Mouse (Mus musculus) liver, adult 2 months (tissue): ENCODE measurements around the gene Adgb. TPM values are rescaled to one million over a fixed set of nuclear protein-coding genes. Genes with fewer than 3 reads are reported as not detected.
A peak's percentile ranks its signal among the peaks of the same experiment; 100 is the strongest.

Experiments
- DNase-seq: peaks from one replicate; pipeline ENCODE4 v3.0.0-alpha.2; 2011; ENCODE audit warnings: low read depth, low spot score; ENCODE audit errors: extremely low read depth
- H3K27ac ChIP-seq: fragments of 200-500 bp; replicated peaks from 2 replicates; pipeline ENCODE4 v1.5.1; 2012; ENCODE audit warnings: low read depth, mild to moderate bottlenecking, control low read depth, inconsistent platforms, low read length; ENCODE audit not compliant: insufficient read depth
- H3K27me3 ChIP-seq: fragments of 200-500 bp; 2 replicates; pipeline ENCODE4 v1.6.1; 2012; ENCODE audit warnings: mild to moderate bottlenecking, moderate library complexity, low read length, inconsistent platforms; ENCODE audit not compliant: control insufficient read depth, insufficient read depth
- H3K36me3 ChIP-seq: fragments of 200-500 bp; 2 replicates; pipeline ENCODE4 v1.6.1; 2012; ENCODE audit warnings: low read length, inconsistent platforms; ENCODE audit not compliant: control insufficient read depth, insufficient read depth
- H3K4me1 ChIP-seq: fragments of 200-500 bp; 2 replicates; pipeline ENCODE4 v1.6.1; 2011; ENCODE audit warnings: low read length; ENCODE audit not compliant: control insufficient read depth, insufficient read depth
- H3K4me3 ChIP-seq: fragments of 200-500 bp; 2 replicates; pipeline ENCODE4 v1.5.1; 2011; ENCODE audit warnings: low read depth, mild to moderate bottlenecking, control low read depth, low read length, moderate library complexity; ENCODE audit not compliant: insufficient read depth
- H3K79me2 ChIP-seq: fragments of 200-500 bp; 2 replicates; pipeline ENCODE4 v1.6.1; 2012; ENCODE audit warnings: inconsistent platforms, mild to moderate bottlenecking, low read length, moderate library complexity; ENCODE audit not compliant: control insufficient read depth, insufficient read depth
- H3K9ac ChIP-seq: fragments of 200-500 bp; 2 replicates; pipeline ENCODE4 v1.6.1; 2012; ENCODE audit warnings: low read depth, mild to moderate bottlenecking, control low read depth, inconsistent platforms, low read length
- CTCF ChIP-seq: fragments of 200-500 bp; IDR thresholded peaks from 2 replicates; pipeline ENCODE4 v1.5.1; 2011; ENCODE audit warnings: low read depth, low read length, control low read depth
- POLR2A ChIP-seq: fragments of 200-500 bp; IDR thresholded peaks from 2 replicates; pipeline ENCODE4 v1.6.1; 2011; ENCODE audit warnings: low read length, control low read depth; ENCODE audit not compliant: insufficient read depth; ENCODE audit errors: extremely low read depth
- WGBS: fragments of 180-500 bp; shearing (Covaris S2); methylation state at CpG from one replicate; pipeline ENCODE4 v1.1.7; 2018; 5-methylcytosine and 5-hydroxymethylcytosine counted together
- polyA plus RNA-seq: library from polyadenylated mRNA; depleted of rRNA; stranded (reverse); fragments of >200 nt; gene quantifications from 2 replicates; pipeline ENCODE4 v1.2.3, GENCODE M21; 2012
- total RNA-seq: library from RNA; depleted of rRNA; stranded (reverse); fragments of >200 nt; gene quantifications from 2 replicates; pipeline ENCODE4 v1.2.3, GENCODE M21; 2014

Adgb gene
- total and polyA plus RNA-seq, 2 experiments = 0.33 to 0.83 TPM

DNA sequence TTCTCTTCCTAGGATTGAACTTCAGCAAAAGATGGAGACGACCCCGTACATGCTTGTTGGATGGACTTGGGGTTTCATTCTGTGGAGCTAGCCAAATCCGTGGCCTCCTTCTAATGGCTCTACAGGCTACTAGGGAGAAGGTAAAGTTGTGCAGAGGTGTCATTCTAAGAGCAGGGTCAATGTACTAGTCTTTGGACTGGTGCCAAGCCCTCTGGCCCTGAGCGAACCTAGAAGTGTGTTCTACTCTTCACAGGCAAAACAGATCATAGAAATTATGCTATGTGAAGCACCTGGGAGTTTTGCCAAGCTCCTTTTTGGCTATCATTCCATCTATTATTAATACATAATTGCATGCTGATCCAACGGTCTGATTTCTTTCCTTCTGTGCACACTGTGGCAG lies 157.6 kb downstream of the Adgb start:
- Histone ChIP-seq H3K79me2 (no peaks in the 10 kb centered on the region), H3K4me1 (no peaks in the 10 kb centered on the region), H3K36me3 (no peaks in the 10 kb centered on the region), H3K27me3 (no peaks in the 10 kb centered on the region), H3K27ac (no peak overlapping the region), H3K9ac (no peak overlapping the region), H3K4me3 (no peak overlapping the region)
- WGBS = 75% methylated on average over 5 of the region's 5 CpGs
- TF ChIP-seq POLR2A (no peak), CTCF (no peak)
- peak; percentile 8 for DNase-seq

DNA sequence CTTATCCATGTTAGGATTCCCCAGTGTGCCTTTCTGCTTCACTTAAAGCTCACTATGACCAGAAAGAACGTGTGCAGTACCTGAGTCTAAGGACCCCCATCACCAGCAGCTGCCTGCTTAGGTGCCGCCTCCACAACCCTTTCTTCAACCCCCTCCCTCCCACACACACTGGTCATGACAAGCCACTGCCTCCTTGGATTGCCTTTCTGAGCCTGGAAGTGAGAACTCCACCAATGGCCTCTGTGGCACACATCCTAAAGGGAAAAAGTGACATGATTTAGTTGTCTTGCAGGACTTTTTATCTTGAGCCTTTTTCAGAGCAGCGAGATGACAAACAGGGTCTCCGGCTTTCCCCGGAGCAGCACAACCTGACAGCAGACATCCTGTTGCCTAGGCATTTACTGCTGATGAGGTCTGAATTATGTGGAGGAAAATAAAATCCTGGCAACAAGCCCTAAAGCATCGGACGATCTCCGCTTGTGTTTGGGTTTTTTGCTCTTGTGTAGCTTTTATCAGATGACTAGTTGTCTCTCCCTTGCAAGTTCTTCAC lies 162.2 kb downstream of the Adgb start:
- no peak overlapping the region for H3K9ac ChIP-seq
- no peaks in the 10 kb centered on the region for H3K4me1 ChIP-seq
- TF ChIP-seq POLR2A (no peak), CTCF (no peak)
- 82% methylated on average over 8 of the region's 8 CpGs for WGBS
- no peak for DNase-seq
- no peaks in the 10 kb centered on the region for H3K79me2 ChIP-seq
- no peaks in the 10 kb centered on the region for H3K36me3 ChIP-seq
- no peak overlapping the region for H3K4me3 ChIP-seq
- H3K27me3 ChIP-seq = no peaks in the 10 kb centered on the region
- no peak overlapping the region for H3K27ac ChIP-seq

DNA sequence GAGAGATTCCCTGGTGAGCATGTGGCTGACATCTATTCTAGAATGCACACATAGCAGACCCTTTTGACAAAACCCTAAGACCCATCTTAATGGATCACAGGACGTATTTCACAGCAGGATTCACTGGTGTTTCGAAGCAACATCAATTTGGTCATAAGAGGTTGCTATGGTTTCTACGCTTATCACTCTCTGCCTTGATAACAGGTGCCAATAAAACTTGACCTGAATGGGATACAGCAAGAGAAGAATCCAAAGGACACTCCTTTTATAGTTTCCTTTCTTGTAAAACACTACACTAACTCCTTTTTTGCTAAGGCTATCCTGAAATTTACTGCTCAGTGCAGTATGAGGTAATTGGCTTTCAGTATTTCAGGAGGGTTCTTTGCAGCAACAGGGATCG lies 163.1 kb downstream of the Adgb start:
- DNase-seq = no peak
- H3K4me1 ChIP-seq = no peaks in the 10 kb centered on the region
- no peaks in the 10 kb centered on the region for H3K79me2 ChIP-seq
- H3K27ac ChIP-seq = no peak overlapping the region
- 72% methylated on average over 4 of the region's 4 CpGs for WGBS
- no peak overlapping the region for H3K4me3 ChIP-seq
- no peaks in the 10 kb centered on the region for H3K27me3 ChIP-seq
- TF ChIP-seq POLR2A (no peak), CTCF (no peak)
- no peak overlapping the region for H3K9ac ChIP-seq
- H3K36me3 ChIP-seq = no peaks in the 10 kb centered on the region

DNA sequence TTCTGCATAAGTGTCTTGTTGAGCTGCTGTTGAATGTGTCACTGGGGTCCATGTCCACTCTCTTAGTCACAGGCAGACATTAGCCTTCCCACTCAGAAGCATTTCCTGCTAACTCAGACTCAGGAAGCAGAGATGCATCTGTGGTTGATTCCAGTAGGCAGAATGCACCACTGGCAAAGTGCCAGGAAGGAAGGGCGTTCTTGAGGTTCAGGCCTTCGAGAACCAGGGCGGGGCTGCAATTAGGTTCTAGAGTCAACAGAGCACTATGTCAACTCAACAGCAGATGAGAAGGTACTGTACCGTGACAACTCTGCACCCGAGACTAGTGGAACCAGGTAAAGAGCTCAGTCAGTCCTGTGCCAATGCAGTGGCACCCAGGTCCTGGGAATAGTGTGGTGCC lies 164.7 kb downstream of the Adgb start:
- Histone ChIP-seq H3K27ac (no peak overlapping the region), H3K27me3 (no peaks in the 10 kb centered on the region), H3K79me2 (no peaks in the 10 kb centered on the region), H3K4me1 (no peaks in the 10 kb centered on the region), H3K9ac (no peak overlapping the region), H3K36me3 (no peaks in the 10 kb centered on the region), H3K4me3 (no peak overlapping the region)
- no peak for TF ChIP-seq CTCF
- no peak for TF ChIP-seq POLR2A
- 74% methylated on average over 5 of the region's 5 CpGs for WGBS
- no peak for DNase-seq

DNA sequence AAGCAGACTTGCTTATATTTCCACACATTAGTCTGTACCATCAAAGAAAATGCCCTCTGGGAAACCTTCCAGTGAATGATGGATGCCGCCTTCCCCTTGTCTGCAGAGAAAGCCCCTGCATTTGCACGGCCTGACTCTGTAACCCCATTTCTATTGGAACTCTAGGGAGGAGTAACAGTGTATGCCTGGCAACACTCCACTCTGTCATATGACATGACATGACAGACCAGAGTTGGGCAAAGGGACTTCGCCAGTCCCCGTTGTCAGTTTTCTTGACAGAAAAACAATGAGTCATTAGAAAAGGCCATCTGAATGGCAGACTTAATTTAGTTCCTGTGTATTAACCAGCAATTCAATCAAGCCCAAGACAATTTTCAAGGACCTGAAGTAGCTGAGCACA lies 167.8 kb downstream of the Adgb start:
- Histone ChIP-seq H3K79me2 (no peaks in the 10 kb centered on the region), H3K36me3 (no peaks in the 10 kb centered on the region), H3K27ac (no peak overlapping the region), H3K4me3 (no peak overlapping the region), H3K9ac (no peak overlapping the region), H3K27me3 (no peaks in the 10 kb centered on the region), H3K4me1 (no peaks in the 10 kb centered on the region)
- 93% methylated on average over 4 of the region's 4 CpGs for WGBS
- DNase-seq = no peak
- TF ChIP-seq CTCF = no peak
- no peak for TF ChIP-seq POLR2A

DNA sequence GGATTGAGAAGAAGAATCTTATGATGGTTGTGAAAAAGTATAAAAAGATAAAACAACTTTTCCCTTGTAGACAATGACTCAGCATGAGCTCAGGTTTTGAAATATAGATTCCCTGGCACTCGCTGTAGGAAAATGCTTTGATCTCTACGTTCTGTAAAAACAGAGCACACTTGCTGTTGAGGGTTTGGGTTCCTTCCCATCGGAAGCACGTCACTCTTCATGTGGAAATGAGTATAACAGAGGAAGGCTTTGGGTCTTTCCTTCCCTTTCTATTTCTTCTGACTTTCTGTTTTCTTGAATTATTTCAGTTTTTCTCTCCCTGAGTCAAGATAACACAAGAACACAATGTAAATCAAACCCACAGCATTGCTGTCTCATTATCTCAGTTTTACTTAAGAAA lies 170.4 kb downstream of the Adgb start:
- no peak for DNase-seq
- Histone ChIP-seq H3K27ac (no peak overlapping the region), H3K27me3 (no peaks in the 10 kb centered on the region), H3K4me3 (no peak overlapping the region), H3K9ac (no peak overlapping the region), H3K4me1 (no peaks in the 10 kb centered on the region), H3K79me2 (no peaks in the 10 kb centered on the region), H3K36me3 (no peaks in the 10 kb centered on the region)
- WGBS = 63% methylated on average over 4 of the region's 4 CpGs
- TF ChIP-seq CTCF = no peak
- TF ChIP-seq POLR2A = no peak
